Mouse (Mus musculus) spleen, adult 2 months (tissue): Measurements from ENCODE around the gene Gm49398.

Experiments
- CTCF ChIP-seq: fragments of 200-500 bp; IDR thresholded peaks from 2 replicates; pipeline ENCODE4 v1.5.1; 2011; ENCODE audit warnings: mild to moderate bottlenecking, inconsistent platforms; ENCODE audit not compliant: insufficient read depth, insufficient read length, insufficient replicate concordance; ENCODE audit errors: extremely low read depth
- POLR2A ChIP-seq: fragments of 200-500 bp; IDR thresholded peaks from 2 replicates; pipeline ENCODE4 v1.6.1; 2011; ENCODE audit warnings: low read depth, low read length, inconsistent platforms

DNA sequence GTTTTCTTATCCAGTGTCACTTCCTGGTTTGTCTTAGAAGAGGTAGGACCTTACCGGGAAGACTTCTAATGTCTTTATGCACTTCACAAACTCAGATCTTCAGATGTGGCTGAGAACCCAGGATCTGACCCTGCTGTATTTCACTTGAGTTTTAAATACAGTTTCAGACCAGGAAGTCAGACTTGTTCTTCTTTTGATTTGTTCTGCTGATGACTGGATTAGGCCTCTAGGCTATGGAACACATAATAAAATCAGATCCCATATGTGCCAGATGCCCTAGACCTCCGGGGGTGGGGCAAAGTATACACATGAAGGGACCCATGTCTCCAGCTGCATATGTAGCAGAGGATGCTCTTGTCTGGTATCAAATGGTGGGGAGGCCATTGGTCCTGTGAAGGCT, at the start of gene Gm49398:
- TF ChIP-seq CTCF: no peak
- TF ChIP-seq POLR2A: no peak
